Mouse (Mus musculus) T-helper 17 cell (primary cell): Measurements from ENCODE around the gene Ckap4.
"Not testable (repeated sequence)": the region's sequence is repeated elsewhere in the genome, so short reads cannot be mapped to it uniquely, and the experiment has no call there.

Experiments used
- in situ Hi-C, 2 experiments: fragments of 300-600 bp; cut with MboI, MseI; formaldehyde crosslinking; loops; 1 replicate in 1 of 2; 2 replicates in 1 of 2; pipeline ENCODE4 v1.15.1; 2025; ENCODE audit warnings: high pct_unique_total_duplicates in 2 of 2

The Ckap4 gene

DNA sequence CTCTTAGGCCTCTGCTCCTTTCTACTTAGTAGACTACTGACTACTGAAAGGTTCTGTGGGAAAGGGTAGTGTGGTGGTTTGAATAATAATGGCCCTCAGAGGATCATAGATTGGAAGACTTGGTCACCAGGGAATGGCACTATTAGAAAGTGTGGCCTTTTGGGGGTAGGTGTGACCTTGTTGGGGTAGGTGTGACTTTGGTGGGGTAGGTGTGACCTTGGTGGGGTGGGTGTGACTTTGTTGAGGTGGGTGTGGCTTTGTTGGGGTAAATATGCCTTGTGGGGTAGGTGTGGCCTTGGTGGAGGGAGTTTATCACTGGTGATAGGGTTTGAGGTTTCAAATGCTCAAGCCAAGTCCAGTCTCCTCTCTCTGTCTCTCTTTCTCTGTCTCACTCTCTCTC is 21.1 kb downstream of the Ckap4 start:
- in situ Hi-C loops = no loop called here

- in situ Hi-C loops = no loop called here
These were observed 25.3 kb downstream of the Ckap4 start for GRCm38 (mm10) chr10:84508603-84509002.

DNA sequence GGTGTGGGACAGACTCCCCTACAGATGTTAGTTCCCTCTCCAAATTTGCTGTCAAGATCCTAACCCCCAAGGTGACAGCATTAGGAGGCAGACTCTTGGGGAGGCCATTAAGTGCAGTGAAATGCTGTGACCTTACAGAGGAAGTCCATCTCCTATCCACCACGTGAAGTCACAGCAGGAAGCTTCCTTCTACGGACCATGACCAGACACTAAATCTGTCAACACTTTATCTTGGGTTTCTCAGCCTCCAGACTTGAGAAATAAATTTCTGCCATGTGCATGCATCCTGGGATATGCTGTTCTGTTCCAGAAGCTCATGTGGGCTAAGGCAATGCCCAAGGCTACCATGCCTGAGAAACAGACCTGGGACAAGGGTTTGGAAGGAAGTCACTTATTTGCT is 35.0 kb downstream of the Ckap4 start:
- in situ Hi-C loops = no loop called here

GRCm38 (mm10) chr10:84496805-84497204 is 37.1 kb downstream of the Ckap4 start:
- in situ Hi-C loops = no loop called here

GRCm38 (mm10) chr10:84494432-84494831 is 39.4 kb downstream of the Ckap4 start:
- in situ Hi-C loops = no loop called here

DNA sequence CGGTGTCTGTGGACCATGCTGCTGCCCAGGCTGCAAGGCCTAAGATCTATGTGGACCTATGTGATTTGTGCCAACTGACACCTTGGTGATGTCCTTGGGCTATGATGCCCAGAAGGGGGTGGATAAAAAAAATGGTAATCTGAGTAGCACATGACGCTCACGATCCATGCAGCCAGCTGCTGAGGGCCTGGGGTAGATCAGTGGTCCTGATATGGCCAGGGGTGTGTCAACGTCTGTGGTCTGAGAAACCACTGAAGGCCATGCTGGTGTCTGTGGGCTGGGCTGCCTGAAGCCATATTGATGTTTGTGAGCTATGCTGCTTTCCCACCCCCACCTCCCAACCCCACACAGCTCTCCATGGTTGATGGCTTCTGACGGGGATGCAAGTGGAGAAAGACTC is 43.7 kb downstream of the Ckap4 start:
- in situ Hi-C loops = no loop called here

DNA sequence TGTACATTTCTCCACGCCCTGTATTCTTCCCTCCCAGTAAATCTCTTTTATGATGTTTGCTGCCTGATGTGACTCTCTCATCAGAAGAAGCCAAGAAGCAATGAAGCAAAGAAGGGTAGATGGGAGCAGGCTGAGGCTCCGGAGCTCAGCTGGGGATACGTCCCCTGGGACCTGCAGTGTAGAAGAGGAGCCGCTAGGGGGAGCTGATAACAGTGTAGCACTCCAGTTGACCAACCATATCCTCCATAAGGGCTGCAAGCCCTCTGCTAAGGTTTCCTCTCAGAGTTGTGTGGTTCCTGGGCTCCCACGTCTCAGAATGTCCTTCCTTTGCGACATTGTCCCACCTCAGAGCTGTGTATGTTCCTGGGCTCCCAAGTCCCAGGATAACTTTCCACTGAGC is 45.5 kb downstream of the Ckap4 start:
- in situ Hi-C loops = no loop called here

DNA sequence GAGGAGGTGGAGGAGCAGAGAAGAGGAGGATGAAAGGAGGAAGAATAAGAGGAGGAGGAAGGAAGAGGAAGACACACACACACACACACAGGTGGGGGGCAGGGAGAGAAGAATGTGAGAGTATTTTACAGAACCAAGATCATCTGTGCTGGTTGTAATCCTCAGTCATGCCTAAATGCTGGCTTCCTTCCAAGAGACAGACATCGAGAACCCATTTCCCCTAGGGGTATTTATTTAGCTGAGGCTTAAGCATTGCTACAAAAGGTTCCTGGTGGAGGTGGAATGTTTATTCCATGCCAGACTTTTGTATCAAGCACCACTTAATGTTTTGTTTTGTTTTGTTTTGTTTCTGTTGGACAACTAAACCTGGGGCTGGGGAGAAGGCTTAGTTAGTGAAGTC is 49.2 kb downstream of the Ckap4 start:
- in situ Hi-C loops = no loop called here

DNA sequence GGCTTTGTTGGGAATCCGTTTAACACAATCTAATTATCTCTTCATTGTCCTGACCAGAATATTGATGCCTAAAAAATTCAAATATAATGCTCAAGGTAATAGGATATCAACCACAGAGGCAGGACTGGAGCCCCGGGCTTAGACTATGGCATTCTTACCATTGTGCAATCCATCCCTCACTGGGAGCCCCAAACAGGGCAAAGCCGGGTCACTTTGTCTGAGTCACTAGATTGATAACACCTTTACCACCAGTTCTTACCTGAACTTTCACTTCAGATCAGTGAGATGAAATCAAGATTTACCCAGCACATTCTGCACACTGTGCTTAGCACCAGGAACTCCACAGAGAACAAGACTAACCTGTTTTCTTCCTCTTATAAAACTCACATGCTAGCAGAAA is 50.3 kb downstream of the Ckap4 start:
- in situ Hi-C loops = no loop called here

DNA sequence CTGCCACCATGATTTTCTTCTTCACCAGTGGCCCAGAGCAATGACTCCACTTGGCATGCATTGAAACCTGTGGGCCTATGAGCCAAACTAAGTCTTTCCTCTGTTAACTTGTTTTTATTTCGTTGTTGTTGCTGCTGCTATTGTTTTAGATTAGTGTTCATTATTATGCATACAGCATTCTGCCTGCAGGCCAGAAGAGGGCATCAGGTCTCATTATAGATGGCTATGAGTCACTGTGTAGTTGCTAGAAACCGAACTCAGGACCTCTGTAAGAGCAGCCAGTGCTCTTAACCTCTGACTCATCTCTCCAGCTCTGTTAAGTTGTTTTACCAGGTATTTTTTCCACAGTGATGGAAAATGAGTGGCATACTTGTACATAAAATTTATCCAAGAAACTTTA is 50.8 kb downstream of the Ckap4 start:
- in situ Hi-C loops = no loop called here

DNA sequence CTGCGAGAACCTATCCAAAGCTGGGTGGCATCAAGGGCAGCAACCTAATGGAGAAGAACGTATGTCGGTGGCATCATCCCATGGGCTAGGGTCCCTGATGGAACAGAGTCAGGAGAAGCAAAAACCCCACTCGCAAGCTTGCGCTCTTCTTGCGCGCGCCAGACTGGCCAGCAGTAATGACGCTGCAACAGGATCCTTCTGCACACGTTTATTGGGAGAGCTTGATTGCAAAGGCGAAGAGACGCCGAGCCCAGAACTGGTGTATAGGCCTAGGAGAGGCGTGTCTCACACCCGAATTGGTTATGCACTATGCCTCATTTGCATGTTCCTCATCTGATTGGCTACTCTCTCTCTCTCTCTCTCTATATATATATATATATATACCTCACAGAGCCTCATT is 51.4 kb downstream of the Ckap4 start:
- in situ Hi-C loops = not testable (repeated sequence)

GRCm38 (mm10) chr10:84481327-84481671 is 52.6 kb downstream of the Ckap4 start:
- in situ Hi-C loops = no loop called here

DNA sequence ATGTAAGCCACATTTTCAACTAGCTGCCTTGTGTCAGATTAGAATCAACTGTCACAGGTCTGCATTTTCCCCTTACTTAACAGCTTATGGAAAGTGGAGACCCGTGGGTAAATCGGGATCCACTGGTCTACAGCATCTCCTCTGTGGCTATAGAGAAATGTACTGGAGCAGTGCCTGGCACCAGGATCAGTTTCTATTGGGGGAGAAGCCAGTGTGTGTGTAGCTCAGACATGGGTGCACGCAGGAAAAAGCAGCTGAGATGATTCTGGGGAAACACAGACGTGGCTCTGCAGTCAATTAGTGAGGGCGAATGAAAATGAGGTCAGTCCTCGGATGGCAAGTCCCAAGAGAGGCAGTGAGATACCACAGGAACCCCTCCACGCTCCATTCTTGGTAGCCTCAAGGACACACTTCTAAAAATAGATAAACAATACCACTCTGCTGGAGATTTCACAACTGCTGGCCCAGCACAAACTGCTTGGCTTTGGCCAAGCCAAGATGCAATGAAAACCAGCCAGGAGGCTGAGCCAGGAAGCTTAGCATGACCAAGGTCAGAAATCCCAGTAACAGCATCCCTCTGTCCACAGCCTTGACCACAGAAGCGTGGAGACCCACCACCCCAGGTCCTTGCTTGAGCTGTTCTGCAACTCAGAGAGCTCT is 53.1 kb downstream of the Ckap4 start:
- in situ Hi-C loops = no loop called here

DNA sequence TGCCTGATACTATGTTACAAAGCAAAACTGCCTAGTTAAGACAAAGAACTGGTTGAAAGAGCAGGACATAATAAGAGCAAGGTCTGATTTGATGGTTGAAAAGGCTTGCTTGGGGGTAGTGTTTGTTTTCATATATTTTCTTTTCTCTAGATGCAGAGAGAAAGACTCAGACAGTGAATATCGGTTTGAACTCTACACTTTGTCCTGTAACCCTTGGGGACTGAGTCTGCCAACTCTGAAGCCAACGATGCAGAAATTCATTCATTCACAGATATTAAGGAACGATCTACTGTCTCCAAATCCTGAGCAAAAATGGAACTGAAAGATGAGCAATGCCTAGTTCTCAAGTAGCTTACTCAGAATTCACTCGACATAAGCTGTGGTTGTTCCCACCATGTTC is 53.7 kb downstream of the Ckap4 start:
- in situ Hi-C loops = no loop called here

DNA sequence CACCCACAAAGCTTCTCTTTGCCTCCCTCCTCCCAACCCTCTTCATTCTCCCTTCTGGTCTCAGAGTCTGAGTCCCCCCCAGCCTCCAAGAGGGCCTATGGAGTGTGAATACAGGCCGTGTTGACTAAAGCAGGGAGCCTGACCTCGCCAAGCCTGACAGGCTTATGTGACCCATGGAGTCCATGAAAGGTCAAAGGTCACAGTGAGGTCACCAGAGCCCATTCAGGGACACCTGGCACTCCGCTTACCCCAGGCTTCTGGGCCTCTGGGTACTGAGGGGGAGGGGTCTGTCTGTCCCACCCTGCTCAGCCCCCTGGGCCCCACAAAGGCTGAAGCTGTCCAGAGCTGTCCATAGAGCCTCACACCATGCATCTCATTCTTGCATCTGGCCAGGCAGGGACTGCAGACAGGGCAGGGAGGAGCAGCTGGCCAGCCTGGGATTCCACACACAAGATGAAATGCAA is 56.2 kb downstream of the Ckap4 start:
- in situ Hi-C loops = no loop called here

GRCm38 (mm10) chr10:84477045-84477612 is 56.7 kb downstream of the Ckap4 start:
- in situ Hi-C loops = no loop called here
